Mouse (Mus musculus) cerebellum, adult 18-20 months (tissue): ENCODE measurements around the gene Prr18.

Source experiments
- DNase-seq, 2 experiments: peaks; one replicate each; pipeline ENCODE4 v3.0.0; 2021

Gene Prr18

GRCm38 (mm10) chr17:8341360-8341963, 4.2 kb downstream of the Prr18 start:
- no peak for DNase-seq

GRCm38 (mm10) chr17:8342706-8343105, 5.4 kb downstream of the Prr18 start:
- DNase-seq, result no peak

- peak in 1 of 2 experiments; percentile 13 for DNase-seq
Measured at GRCm38 (mm10) chr17:8343416-8343815, 6.2 kb downstream of the Prr18 start.

- no peak for DNase-seq
Measured at GRCm38 (mm10) chr17:8347765-8348285, 10.6 kb downstream of the Prr18 start.

- no peak for DNase-seq
Measured at GRCm38 (mm10) chr17:8348941-8349340, 11.7 kb downstream of the Prr18 start.

GRCm38 (mm10) chr17:8351088-8351487, 13.8 kb downstream of the Prr18 start:
- peak in 1 of 2 experiments; percentile 21 for DNase-seq

GRCm38 (mm10) chr17:8355692-8356091, 18.4 kb downstream of the Prr18 start, which contains the start of gene T2:
Gene T2 (plus strand): TSS chr17:8355992.
- DNase-seq, result no peak

- DNase-seq, result no peak
Measured at GRCm38 (mm10) chr17:8357498-8357897, 20.2 kb downstream of the Prr18 start.

- DNase-seq, result no peak
Measured at GRCm38 (mm10) chr17:8360876-8361275, 23.6 kb downstream of the Prr18 start.

GRCm38 (mm10) chr17:8361281-8362103, 24.2 kb downstream of the Prr18 start:
- no peak for DNase-seq

GRCm38 (mm10) chr17:8367514-8368480, 30.5 kb downstream of the Prr18 start:
- no peak for DNase-seq

GRCm38 (mm10) chr17:8368570-8368969, 31.3 kb downstream of the Prr18 start:
- peak; percentile 40 to 46 for DNase-seq

GRCm38 (mm10) chr17:8369171-8369570, 31.9 kb downstream of the Prr18 start:
- DNase-seq, result peak in 1 of 2 experiments; percentile 13

GRCm38 (mm10) chr17:8370634-8371229, 33.5 kb downstream of the Prr18 start:
- no peak for DNase-seq

- peak; percentile 35 to 60 for DNase-seq
Measured at GRCm38 (mm10) chr17:8371834-8372233, 34.6 kb downstream of the Prr18 start.

GRCm38 (mm10) chr17:8372286-8373046, 35.2 kb downstream of the Prr18 start:
- DNase-seq, result peak; percentile 85

- DNase-seq, result no peak
Measured at GRCm38 (mm10) chr17:8377298-8377697, 40.0 kb downstream of the Prr18 start.

- no peak for DNase-seq
Measured at GRCm38 (mm10) chr17:8385441-8385840, 48.2 kb downstream of the Prr18 start.

- DNase-seq, result peak; percentile 39 to 43
Measured at GRCm38 (mm10) chr17:8388463-8388862, 51.2 kb downstream of the Prr18 start.

GRCm38 (mm10) chr17:8388990-8389789, 51.9 kb downstream of the Prr18 start:
- DNase-seq, result no peak

- DNase-seq, result no peak
Measured at GRCm38 (mm10) chr17:8389790-8390095, 52.5 kb downstream of the Prr18 start.
